Mouse (Mus musculus): ENCODE measurements around the gene Wnt2. TPM values are rescaled to one million over a fixed set of nuclear protein-coding genes. Genes with fewer than 3 reads are reported as not detected.

The Wnt2 gene
- not detected for polyA plus RNA-seq (2017; shearing (Covaris generic))

DNA sequence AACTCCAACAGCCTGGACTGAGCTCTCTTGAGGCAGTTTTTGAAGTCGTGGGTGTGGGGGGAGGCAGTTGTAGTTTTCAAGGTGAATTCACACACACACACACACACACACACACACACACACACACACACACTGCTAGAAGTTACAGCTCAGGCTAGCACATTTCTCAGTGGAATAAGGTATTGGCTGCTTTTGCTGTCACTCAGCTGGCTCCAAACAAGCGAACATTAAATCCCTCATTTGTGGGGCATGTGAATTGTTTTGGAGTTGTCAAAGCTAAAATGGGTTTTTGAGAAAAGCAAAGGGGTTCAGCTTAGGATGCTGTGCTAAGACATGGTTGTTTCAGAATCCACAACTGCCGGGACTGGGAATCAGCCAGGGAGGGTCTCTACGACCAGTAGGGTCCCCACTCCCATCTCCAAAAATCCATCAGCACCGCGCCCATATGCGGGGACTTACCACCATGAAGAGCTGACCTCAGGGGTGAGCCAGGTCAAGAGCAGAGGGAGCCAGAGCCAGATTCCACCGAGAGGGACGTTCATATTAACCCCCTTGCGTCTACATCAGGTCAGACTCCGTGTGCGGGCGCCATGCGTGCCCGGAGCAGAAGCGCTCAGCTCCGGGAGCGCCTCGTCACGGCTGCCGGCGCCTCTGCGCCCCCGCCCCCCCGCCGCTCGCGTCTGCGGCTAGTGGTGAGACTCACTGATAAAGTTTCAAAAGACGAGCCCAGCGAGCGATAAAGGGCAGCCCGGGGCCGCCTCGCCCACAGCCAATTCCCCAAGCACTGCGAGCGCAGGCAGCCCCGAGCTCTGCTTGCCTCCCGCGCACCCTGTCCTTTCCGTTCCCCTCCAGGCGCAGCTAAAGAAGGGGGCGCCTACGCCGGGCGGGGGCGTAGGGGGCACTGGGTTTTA, at the start of gene Wnt2:
Wnt2 (minus strand) TSS at position 840 of the 911 bp plus-strand sequence.

Other genes with a start within 250 kb of the Wnt2 start
- not detected for gene Asz1, start 78.5 kb upstream of the Wnt2 start, polyA plus RNA-seq (2017; shearing (Covaris generic))
- 0.17 TPM for gene Cftr, start 140.1 kb upstream of the Wnt2 start, polyA plus RNA-seq (2017; shearing (Covaris generic))

Data from activated CD4-positive, CD25-positive, alpha-beta regulatory T cell, adult 9 weeks (primary cell).